Mouse (Mus musculus) liver, embryonic 11.5 days (tissue): ENCODE data around the gene Ear6. TPM values are rescaled to one million over a fixed set of nuclear protein-coding genes. Genes with fewer than 3 reads are reported as not detected.
"Not testable (repeated sequence)": the region's sequence is repeated elsewhere in the genome, so short reads cannot be mapped to it uniquely, and the experiment has no call there.

ENCODE experiments used
- ATAC-seq: fragments of 200-750 bp; cut with Nextera tagmentation; replicated peaks from 2 replicates; pipeline ENCODE4 v1.8.0; 2017; ENCODE audit warnings: moderate number of reproducible peaks, mild to moderate bottlenecking, moderate TSS enrichment, moderate library complexity; ENCODE audit not compliant: low FRiP score
- DNase-seq: peaks from one replicate; pipeline ENCODE4 v3.0.0-alpha.2; 2017; ENCODE audit warnings: low spot score
- H3K27ac ChIP-seq: fragments of 300-500 bp; sonication (generic); 2 replicates; pipeline ENCODE4 v1.5.1; 2014; ENCODE audit warnings: mild to moderate bottlenecking, low read depth, low read length, control low read depth
- H3K27me3 ChIP-seq: fragments of 300-500 bp; sonication (generic); replicated peaks from 2 replicates; pipeline ENCODE4 v1.6.1; 2014; ENCODE audit warnings: low read length, mixed read lengths; ENCODE audit not compliant: control insufficient read depth, insufficient read depth
- H3K36me3 ChIP-seq: fragments of 300-500 bp; sonication (generic); 2 replicates; pipeline ENCODE4 v1.6.1; 2014; ENCODE audit warnings: mild to moderate bottlenecking, low read length, moderate library complexity, mixed read lengths; ENCODE audit not compliant: control insufficient read depth, insufficient read depth
- H3K4me1 ChIP-seq: fragments of 300-500 bp; sonication (generic); replicated peaks from 2 replicates; pipeline ENCODE4 v1.6.1; 2014; ENCODE audit warnings: low read length, mixed read lengths; ENCODE audit not compliant: control insufficient read depth, insufficient read depth
- H3K4me2 ChIP-seq: fragments of 300-500 bp; sonication (generic); 2 replicates; pipeline ENCODE4 v1.6.1; 2014; ENCODE audit warnings: mild to moderate bottlenecking, control low read depth, moderate library complexity
- H3K4me3 ChIP-seq: fragments of 300-500 bp; sonication (generic); 2 replicates; pipeline ENCODE4 v1.5.1; 2014; ENCODE audit warnings: low read depth, low read length, control low read depth
- H3K9ac ChIP-seq: fragments of 300-500 bp; sonication (generic); 2 replicates; pipeline ENCODE4 v1.6.1; 2014; ENCODE audit warnings: low read depth, low read length, control low read depth
- H3K9me3 ChIP-seq: fragments of 300-500 bp; sonication (generic); 2 replicates; pipeline ENCODE4 v1.6.1; 2016; ENCODE audit warnings: low read length, inconsistent platforms, mixed read lengths; ENCODE audit not compliant: control insufficient read depth
- WGBS: fragments of 180-500 bp; shearing (Covaris S2); extraction: QIAGEN DNeasy Blood & Tissue Kit; methylation state at CpG from one replicate; pipeline ENCODE4 v1.1.7; 2014; 5-methylcytosine and 5-hydroxymethylcytosine counted together
- polyA plus RNA-seq: library from polyadenylated mRNA; unstranded; fragments of >200 nt; fragmentation: Nextera tagmentation; extraction: Ambion mirVana; gene quantifications from 2 replicates; pipeline ENCODE4 v1.2.1, GENCODE M21; 2014

The Ear6 gene
- polyA plus RNA-seq, 1 experiment from 2014 or later = 7.6 TPM

DNA sequence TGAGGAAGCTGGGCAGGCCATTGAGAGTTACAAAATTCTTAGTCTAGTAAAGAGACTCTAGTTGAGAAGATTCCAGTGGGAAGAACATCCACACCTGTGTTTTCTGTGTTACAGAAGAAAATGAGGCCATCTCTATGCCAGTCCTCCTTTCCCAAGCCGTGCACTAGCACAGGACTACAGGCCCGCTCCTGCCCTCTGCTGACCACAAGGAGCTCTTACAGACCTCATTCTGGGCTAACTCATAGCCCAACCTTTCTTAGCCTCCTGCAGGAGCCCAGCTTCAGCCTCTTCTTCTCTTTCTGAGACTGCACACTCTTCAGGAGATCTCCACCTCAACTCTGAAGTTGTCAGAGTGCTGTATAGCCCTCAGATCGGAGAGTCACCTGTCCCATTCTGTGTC is 2.5 kb upstream of the Ear6 start:
- H3K4me1 ChIP-seq, H3K9ac ChIP-seq, H3K4me2 ChIP-seq, H3K27me3 ChIP-seq, H3K9me3 ChIP-seq, H3K4me3 ChIP-seq, ATAC-seq, H3K36me3 ChIP-seq, DNase-seq, H3K27ac ChIP-seq: not testable (repeated sequence)
- WGBS = 44% methylated on average over 3 of the region's 3 CpGs

DNA sequence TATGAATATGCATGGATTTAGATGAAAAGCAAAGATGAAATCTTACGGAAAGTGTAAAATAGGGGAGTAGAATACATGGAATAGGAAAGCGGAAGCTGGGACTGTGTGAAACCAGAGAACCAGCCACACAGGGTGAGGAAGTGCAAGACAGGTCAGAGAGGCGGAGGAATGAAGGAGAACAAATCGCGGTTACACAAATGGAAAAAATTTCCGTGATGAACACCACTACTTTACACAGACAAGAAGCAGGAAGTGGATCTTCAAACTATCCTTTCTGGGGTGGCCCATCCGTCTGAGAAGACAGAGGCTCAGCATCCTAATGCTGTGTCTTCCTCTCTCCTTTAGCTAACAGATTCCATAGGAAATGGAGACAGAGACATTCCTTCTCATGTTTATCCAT is 1.8 kb downstream of the Ear6 start:
- not testable (repeated sequence) for ATAC-seq, H3K9me3 ChIP-seq, H3K4me1 ChIP-seq, H3K4me3 ChIP-seq, H3K27me3 ChIP-seq, H3K36me3 ChIP-seq, H3K4me2 ChIP-seq, DNase-seq, H3K9ac ChIP-seq, H3K27ac ChIP-seq
- WGBS = 66% methylated on average over 7 of the region's 7 CpGs

DNA sequence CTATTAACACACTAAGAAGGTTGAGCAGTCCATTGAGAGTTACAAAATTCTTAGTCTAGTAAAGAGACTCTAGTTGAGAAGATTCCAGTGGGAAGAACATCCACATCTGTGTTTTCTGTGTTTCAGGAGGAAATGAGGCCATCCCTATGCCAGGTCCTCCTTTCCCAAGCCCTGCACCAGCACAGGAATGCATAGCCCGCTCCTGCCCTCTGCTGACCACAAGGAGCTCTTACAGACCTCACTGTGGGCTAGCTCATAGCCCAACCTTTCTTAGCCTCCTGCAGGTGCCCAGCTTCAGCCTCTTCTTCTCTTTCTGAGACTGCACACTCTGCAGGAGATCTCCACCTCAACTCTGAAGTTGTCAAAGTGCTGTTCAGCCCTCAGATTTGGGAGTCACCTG is 10.1 kb downstream of the Ear6 start:
- H3K36me3 ChIP-seq, ATAC-seq, H3K9ac ChIP-seq, DNase-seq, H3K4me3 ChIP-seq, H3K4me1 ChIP-seq, H3K27ac ChIP-seq, H3K27me3 ChIP-seq, H3K9me3 ChIP-seq, H3K4me2 ChIP-seq: not testable (repeated sequence)
- 7% methylated on average over 1 of the region's 1 CpGs for WGBS

DNA sequence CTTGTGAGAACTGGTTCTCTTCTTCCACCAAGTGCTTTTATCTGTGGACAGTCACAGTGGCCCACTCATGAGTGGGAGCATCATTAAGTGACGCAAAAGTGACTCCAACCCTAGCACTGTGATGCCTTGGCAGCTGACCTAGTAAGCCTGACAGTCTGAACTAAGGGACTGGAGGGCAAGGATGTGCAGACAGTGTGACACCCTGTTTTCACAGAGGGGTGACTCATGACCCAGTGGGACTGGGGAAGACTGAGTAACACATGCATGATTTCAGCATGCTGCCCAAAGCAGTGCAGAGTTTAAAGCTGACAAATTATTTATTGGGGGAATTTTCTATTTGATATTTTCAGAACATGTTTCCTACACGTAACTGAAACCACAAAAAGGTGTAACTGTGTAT is 17.3 kb downstream of the Ear6 start:
- Histone ChIP-seq H3K4me1 (no peaks in the 10 kb centered on the region), H3K36me3 (no peaks in the 10 kb centered on the region), H3K4me3 (no peak overlapping the region), H3K27ac (no peak overlapping the region), H3K4me2 (no peak overlapping the region), H3K9ac (no peak overlapping the region), H3K9me3 (no peaks in the 10 kb centered on the region), H3K27me3 (no peaks in the 10 kb centered on the region)
- WGBS = 68% methylated on average over 2 of the region's 2 CpGs
- ATAC-seq (no peak), DNase-seq (no peak)

DNA sequence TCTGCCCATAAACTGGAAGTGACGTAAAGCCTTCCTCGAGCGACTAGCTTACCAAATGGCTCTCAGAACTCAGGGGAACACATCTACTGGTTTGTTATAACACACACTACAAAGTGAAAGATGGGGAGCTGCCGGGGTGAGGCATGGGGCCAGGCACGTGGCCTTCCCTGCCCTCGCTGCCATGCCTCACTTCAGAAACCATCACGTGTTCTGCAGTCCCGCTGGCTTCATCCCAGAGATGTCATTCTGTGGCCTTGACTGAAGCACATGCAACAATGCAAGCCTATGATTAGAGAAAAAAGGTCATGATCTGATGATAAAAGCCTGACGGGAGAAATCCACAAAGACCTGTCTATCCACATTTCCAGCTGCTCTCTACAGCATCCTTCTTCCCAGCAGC is 18.2 kb downstream of the Ear6 start:
- WGBS = 72% methylated on average over 9 of the region's 9 CpGs
- ATAC-seq (no peak), DNase-seq (no peak)
- Histone ChIP-seq H3K4me2 (no peak overlapping the region), H3K36me3 (no peaks in the 10 kb centered on the region), H3K27me3 (no peaks in the 10 kb centered on the region), H3K27ac (no peak overlapping the region), H3K4me1 (no peaks in the 10 kb centered on the region), H3K9me3 (no peaks in the 10 kb centered on the region), H3K9ac (no peak overlapping the region), H3K4me3 (no peak overlapping the region)

DNA sequence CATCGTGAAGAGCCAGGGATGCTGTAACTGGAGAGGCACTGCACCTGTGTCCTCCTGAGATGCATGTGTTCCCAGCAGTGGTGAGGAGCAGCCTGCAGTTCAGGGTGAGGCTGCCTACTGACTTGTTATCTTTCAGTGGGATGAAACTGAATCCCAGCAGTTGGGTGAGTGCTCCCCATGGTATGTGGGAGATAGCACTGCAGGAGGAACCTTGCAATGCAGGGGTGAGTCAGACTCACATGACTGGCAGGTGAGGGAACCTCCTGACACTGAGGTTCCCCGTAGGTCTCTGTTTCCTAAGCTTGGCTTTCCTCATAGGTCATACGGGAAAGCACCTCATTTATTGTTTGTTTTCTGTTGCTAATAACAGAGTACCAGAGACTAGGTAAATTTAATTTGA is 24.0 kb downstream of the Ear6 start:
- no peak overlapping the region for H3K4me3 ChIP-seq
- DNase-seq = no peak
- no peak overlapping the region for H3K4me2 ChIP-seq
- no peaks in the 10 kb centered on the region for H3K36me3 ChIP-seq
- H3K4me1 ChIP-seq = no peaks in the 10 kb centered on the region
- H3K9me3 ChIP-seq = no peaks in the 10 kb centered on the region
- WGBS = 78% methylated on average over 3 of the region's 3 CpGs
- no peak for ATAC-seq
- H3K27me3 ChIP-seq = no peaks in the 10 kb centered on the region
- H3K27ac ChIP-seq = no peak overlapping the region
- no peak overlapping the region for H3K9ac ChIP-seq

DNA sequence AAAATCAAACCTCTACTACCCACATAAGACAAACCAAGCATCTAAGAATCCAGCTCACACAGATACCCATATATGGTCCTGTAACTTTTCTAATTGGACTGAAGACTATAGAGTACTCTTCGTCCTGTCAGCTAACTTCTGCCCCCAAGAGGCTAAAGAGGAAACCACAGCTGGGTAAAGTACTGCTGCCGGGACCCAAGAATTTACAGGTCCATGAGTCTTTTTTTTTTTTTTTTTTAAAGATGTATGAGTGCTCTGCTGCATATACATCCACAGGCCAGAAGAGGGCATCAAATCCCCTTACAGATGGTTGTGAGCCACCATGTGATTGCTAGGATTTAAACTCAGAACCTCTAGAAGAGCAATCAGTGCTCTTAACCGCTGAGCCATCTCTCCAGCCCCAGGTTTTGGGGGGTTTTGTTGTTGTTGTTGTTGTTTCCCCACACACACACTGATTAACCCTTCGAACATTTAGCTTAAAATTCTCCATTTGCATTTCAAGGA is 30.1 kb downstream of the Ear6 start:
- H3K27me3 ChIP-seq = no peaks in the 10 kb centered on the region
- peak; percentile 47 for DNase-seq
- H3K4me2 ChIP-seq = peak overlapping the region; percentile 87
- no peak overlapping the region for H3K9ac ChIP-seq
- H3K9me3 ChIP-seq = no peaks in the 10 kb centered on the region
- no peak overlapping the region for H3K27ac ChIP-seq
- peak; percentile 50 for ATAC-seq
- H3K4me1 ChIP-seq = peaks cover 7% of the 10 kb centered on the region; the same call in 1 of the 2 replicates
- peak overlapping the region; percentile 74 for H3K4me3 ChIP-seq
- 1% methylated on average over 4 of the region's 4 CpGs for WGBS
- H3K36me3 ChIP-seq = peaks cover 6% of the 10 kb centered on the region; the same call in 1 of the 2 replicates

DNA sequence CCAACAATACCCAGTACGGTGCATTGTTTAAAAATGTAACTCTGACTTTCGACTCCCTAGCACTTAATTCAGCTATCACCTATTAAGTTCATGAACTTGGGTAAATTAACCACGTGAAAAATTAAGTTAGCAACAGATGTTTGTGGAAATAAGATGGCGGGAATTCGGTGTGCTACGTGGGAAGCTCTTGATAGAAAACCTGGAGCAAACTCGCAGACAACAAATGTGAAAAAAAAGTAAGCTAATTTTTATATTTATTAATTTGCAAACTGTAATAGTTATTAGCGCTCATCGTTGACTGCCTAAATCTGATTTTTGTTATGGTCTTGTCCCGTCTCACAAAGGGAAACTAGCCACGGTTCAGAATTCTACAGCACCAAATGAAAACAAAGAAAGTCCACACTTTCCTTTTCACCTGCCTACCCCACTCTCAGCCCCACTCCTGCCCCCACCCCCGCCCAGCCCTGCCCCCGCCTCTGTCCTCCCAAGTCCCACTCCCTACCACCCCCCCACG is 30.6 kb downstream of the Ear6 start:
- peak overlapping the region; percentile 74 for H3K9ac ChIP-seq
- no peak for DNase-seq
- H3K4me2 ChIP-seq = peak overlapping the region; percentile 87
- peak overlapping the region; percentile 74 for H3K4me3 ChIP-seq
- H3K27me3 ChIP-seq = no peaks in the 10 kb centered on the region
- 1% methylated on average over 14 of the region's 14 CpGs for WGBS
- no peaks in the 10 kb centered on the region for H3K9me3 ChIP-seq
- H3K36me3 ChIP-seq = peaks cover 7% of the 10 kb centered on the region; the same call in 1 of the 2 replicates
- peak; percentile 18 for ATAC-seq
- peaks cover 7% of the 10 kb centered on the region; the same call in 1 of the 2 replicates for H3K4me1 ChIP-seq
- peak overlapping the region; percentile 13; the same call in 1 of the 2 replicates for H3K27ac ChIP-seq

DNA sequence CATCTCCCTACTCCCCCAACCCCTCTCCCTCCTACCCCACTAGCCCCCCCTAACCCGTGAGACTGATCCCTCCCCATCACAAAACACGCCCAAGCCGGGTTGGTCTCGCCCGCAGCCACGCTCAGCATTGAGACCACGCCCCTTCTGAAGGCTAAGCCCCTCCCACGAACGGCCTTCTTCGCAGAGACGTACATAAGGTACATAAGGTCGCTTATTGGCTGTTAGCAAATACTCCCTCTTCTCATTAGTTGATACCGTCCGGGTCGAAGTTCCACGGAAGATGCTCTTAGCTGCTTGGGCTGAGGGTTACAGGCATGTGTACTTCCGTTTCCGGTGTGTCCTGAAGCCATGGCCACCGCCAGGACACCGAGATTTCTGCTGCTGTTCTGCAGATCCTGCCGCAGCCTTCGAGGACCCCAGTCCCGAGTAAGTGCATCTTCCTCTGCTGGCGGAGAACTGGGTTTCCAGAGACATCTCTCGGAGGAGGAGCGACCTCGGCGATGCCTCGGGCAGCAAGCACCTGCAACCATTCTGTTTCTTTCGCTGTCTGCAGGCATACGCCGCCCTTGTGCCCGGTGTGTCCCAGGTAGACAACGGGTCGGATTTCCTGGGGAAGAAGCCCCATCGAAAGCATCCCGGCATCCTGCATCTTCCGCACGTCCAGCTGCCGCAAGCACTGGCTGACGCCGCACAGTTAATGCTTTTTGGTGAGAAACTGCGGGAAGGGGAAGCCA is 31.3 kb downstream of the Ear6 start, which contains the start of gene Mettl17:
Gene Mettl17 (plus strand): TSS at position 245 of the 734 bp plus-strand sequence.
- no peaks in the 10 kb centered on the region for H3K27me3 ChIP-seq
- WGBS = under 1% methylated on average over 43 of the region's 43 CpGs
- H3K9ac ChIP-seq = peak within 1 kb of the TSS; percentile 74
- H3K9me3 ChIP-seq = no peaks in the 10 kb centered on the region
- peak within 1 kb of the TSS; percentile 74 for H3K4me3 ChIP-seq
- peak within 1 kb of the TSS; percentile 59; the same call in 1 of the 2 replicates for H3K27ac ChIP-seq
- peak within 1 kb of the TSS; percentile 87 for H3K4me2 ChIP-seq
- H3K4me1 ChIP-seq = peaks cover 7% of the 10 kb centered on the region; the same call in 1 of the 2 replicates
- peaks cover 7% of the 10 kb centered on the region; the same call in 1 of the 2 replicates for H3K36me3 ChIP-seq
- peak; percentile 89 for DNase-seq
- peak; percentile 96 for ATAC-seq
